Mouse (Mus musculus): Measurements from ENCODE around the gene Gm49354. TPM values are rescaled to one million over a fixed set of nuclear protein-coding genes. Genes with fewer than 3 reads are reported as not detected.
A peak's percentile ranks its signal among the peaks of the same experiment; 100 is the strongest.
"Not testable (repeated sequence)": the region's sequence is repeated elsewhere in the genome, so short reads cannot be mapped to it uniquely, and the experiment has no call there.

Gm49354 gene
- polyA plus RNA-seq, 1 experiment from 2014 or later, result not detected

DNA sequence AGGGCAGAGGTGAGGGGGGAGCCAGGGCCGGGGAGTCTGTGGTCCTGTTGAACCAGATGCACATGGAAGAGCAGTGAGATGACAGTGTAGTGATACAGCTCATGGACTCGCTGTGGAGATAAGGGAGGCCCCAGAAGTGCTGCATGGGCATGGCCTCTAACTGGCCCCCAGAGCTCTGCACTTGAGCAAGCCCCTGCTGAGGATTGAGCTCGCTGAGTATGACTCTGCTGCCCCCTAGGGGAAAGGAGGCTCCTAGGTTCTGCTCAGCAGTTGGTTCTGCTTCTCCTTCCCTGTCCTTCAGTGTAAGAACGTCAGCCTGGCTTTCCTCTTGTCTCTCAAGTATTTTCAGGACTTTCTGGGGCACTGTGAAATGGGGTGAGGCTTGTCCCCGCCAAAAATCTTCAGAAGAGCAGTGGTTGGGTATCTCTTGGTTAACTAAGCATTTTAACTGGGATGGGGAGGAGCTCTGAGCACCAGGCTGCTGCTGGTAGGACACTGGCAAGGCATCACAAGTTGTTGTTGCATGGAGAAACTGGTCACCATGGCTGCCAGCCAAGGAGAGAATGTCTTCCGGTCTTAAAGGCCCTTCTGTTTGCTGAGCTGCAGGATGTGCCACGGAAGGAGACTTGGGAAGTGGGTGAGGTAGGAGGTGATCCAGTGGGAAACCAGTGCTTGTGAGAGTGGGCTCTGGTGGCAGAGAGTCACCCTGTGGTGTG, 53.5 kb downstream of the Gm49354 start:
- WGBS (ENCODE audit: insufficient replicate concordance), result 18% methylated on average over 7 of the region's 7 CpGs
- no peak overlapping the region for H3K4me2 ChIP-seq (ENCODE audit: low read depth, low read length)
- no peak overlapping the region for H3K27ac ChIP-seq (ENCODE audit: low read depth)
- peak; percentile 90 for ATAC-seq
- no peaks in the 10 kb centered on the region for H3K4me1 ChIP-seq (ENCODE audit: insufficient read depth)
- peaks cover 14% of the 10 kb centered on the region; the same call in 1 of the 2 replicates for H3K27me3 ChIP-seq (ENCODE audit: insufficient read depth, low read length)
- no peak overlapping the region for H3K4me3 ChIP-seq (ENCODE audit: low read depth, low read length)
- TF ChIP-seq EP300 (IDR thresholded peaks at IDR 0.05; ENCODE audit: low read depth), result no peak
- TF ChIP-seq CTCF (IDR thresholded peaks at IDR 0.05; ENCODE audit: low read depth), result peak; percentile 99
- peak; percentile 86 for DNase-seq
- H3K9ac ChIP-seq (replicated peaks), result no peak overlapping the region
- H3K36me3 ChIP-seq (replicated peaks; ENCODE audit: insufficient read depth, low read length), result no peaks in the 10 kb centered on the region
- H3K9me3 ChIP-seq (ENCODE audit: low read length), result no peaks in the 10 kb centered on the region

DNA sequence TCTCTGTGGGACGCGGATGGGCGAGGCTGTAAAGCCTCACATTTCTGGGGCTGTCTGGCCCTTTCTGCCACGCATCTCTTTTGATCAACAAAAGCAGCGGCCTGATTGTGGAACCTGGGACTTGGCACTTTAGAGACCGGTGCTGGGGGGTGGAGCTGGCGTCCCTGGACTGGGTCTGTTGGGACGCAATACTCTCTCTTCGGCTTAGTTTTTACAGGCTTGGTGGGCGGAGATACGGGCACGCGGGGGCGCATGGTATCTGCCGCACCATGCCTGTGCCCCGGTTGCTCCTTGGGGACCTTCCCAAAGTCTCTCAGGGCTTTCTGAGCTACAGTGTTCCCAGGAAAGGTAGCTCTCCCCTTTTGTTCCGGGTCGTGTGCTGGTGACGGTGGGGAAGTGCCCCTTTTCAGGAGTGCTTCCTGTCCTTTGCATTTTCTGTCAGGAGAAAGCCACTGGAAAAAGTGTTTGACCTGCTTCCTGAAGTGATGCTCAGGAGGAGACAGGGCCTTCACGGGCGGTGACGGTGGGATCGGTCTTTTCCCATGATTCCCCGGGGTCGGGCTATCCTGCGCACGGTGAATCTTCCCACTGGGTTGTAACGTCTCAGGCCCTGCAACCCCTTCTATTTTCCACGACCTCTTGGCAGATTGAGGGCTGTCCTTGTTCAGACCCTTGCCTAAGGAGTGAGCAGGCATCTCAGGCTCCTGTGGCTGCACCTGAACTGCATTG, 55.7 kb downstream of the Gm49354 start:
- no peak overlapping the region for H3K27ac ChIP-seq (ENCODE audit: low read depth)
- H3K9me3 ChIP-seq (ENCODE audit: low read length), result no peaks in the 10 kb centered on the region
- no peaks in the 10 kb centered on the region for H3K36me3 ChIP-seq (replicated peaks; ENCODE audit: insufficient read depth, low read length)
- no peak overlapping the region for H3K9ac ChIP-seq (replicated peaks)
- peak overlapping the region; percentile 10; the same call in 1 of the 2 replicates for H3K4me2 ChIP-seq (ENCODE audit: low read depth, low read length)
- no peak for TF ChIP-seq CTCF (IDR thresholded peaks at IDR 0.05; ENCODE audit: low read depth)
- no peak for TF ChIP-seq EP300 (IDR thresholded peaks at IDR 0.05; ENCODE audit: low read depth)
- peaks cover 14% of the 10 kb centered on the region; the same call in 1 of the 2 replicates for H3K27me3 ChIP-seq (ENCODE audit: insufficient read depth, low read length)
- DNase-seq, result no peak
- no peak for ATAC-seq
- 33% methylated on average over 29 of the region's 29 CpGs for WGBS (ENCODE audit: insufficient replicate concordance)
- H3K4me3 ChIP-seq (ENCODE audit: low read depth, low read length), result no peak overlapping the region
- no peaks in the 10 kb centered on the region for H3K4me1 ChIP-seq (ENCODE audit: insufficient read depth)

DNA sequence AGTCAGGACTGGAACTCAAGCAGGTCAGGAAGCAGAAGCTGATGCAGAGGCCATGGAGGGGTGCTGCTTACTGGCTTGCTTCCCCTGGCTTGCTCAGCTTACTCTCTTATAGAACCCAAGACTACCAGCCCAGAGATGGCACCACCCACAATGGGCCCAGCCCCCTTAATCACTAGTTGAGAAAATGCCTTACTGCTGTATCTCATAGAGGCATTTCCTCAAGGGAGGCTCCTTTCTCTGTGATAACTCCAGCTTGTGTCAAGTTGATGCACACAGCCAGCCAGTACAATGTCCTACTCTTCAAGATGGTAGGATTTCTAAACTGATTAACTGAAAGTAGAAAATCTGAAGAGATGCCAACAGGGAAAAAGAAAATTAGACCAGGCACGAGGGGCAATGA, 60.0 kb downstream of the Gm49354 start:
- not testable (repeated sequence) for H3K4me3 ChIP-seq (ENCODE audit: low read depth, low read length); H3K4me1 ChIP-seq (ENCODE audit: insufficient read depth); ATAC-seq; H3K9me3 ChIP-seq (ENCODE audit: low read length); H3K36me3 ChIP-seq (replicated peaks; ENCODE audit: insufficient read depth, low read length); H3K27me3 ChIP-seq (ENCODE audit: insufficient read depth, low read length); H3K9ac ChIP-seq (replicated peaks); H3K27ac ChIP-seq (ENCODE audit: low read depth); H3K4me2 ChIP-seq (ENCODE audit: low read depth, low read length); DNase-seq
- 66% methylated on average over 1 of the region's 1 CpGs for WGBS (ENCODE audit: insufficient replicate concordance)

DNA sequence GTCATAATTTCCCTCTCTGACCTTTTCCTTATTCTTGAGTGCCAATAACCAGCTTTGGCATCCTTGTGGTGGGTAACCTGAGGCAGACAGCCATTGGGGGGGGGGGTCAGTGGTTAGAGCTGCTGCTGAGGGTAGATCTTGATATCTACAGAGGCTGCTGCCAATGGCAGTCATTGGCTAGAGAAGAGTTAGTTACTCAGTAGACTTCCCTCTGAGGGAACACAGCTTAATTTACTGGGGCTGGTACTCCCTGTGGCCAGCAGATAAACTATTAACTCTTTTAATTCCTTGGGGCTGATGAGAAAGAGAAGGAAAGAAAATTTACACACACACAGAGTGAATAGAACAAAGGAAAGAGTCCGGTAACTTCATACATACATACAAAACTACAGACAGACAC, 62.6 kb downstream of the Gm49354 start:
- 75% methylated on average over 1 of the region's 1 CpGs for WGBS (ENCODE audit: insufficient replicate concordance)
- H3K9me3 ChIP-seq (ENCODE audit: low read length), result no peaks in the 10 kb centered on the region
- TF ChIP-seq CTCF (IDR thresholded peaks at IDR 0.05; ENCODE audit: low read depth) (no peak), EP300 (IDR thresholded peaks at IDR 0.05; ENCODE audit: low read depth) (no peak)
- no peak overlapping the region for H3K27ac ChIP-seq (ENCODE audit: low read depth)
- no peak overlapping the region for H3K9ac ChIP-seq (replicated peaks)
- H3K4me2 ChIP-seq (ENCODE audit: low read depth, low read length), result no peak overlapping the region
- ATAC-seq (peak; percentile 43), DNase-seq (no peak)
- no peaks in the 10 kb centered on the region for H3K36me3 ChIP-seq (replicated peaks; ENCODE audit: insufficient read depth, low read length)
- H3K27me3 ChIP-seq (ENCODE audit: insufficient read depth, low read length), result no peaks in the 10 kb centered on the region
- H3K4me3 ChIP-seq (ENCODE audit: low read depth, low read length), result no peak overlapping the region
- 0 out of 2 replicates have a peak, but pooled peaks cover 2% of the 10 kb centered on the region for H3K4me1 ChIP-seq (ENCODE audit: insufficient read depth)

DNA sequence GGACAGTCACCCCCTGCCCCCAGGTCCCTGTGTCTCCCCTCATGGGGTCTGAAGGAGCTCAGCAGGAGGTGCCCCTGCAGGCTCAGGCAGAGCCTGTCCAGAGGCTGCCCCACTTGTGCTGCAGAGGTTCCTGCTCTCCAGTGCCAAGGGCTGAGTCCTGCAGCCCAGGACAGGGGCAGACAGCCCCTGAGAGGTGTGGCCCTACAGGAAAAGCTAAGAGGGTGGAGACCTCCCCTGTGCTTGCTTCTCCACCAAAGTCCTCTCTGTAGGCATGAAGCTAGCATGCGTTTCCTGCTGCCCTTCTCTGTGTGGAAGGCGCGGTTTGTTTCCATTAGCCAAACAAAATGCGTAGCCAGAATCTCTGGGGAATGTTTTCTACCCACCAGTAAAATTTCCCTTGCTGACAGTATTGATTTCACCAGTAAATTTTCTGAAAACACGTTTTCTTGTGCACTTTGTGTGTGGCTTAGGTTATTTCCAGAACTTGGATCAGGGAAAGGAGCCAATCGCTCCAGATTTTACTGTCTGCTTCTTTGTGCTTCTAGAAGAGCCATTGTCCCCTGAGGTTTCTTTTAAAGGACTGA, 63.1 kb downstream of the Gm49354 start:
- not testable (repeated sequence) for DNase-seq; H3K9ac ChIP-seq (replicated peaks); ATAC-seq; H3K4me2 ChIP-seq (ENCODE audit: low read depth, low read length); H3K36me3 ChIP-seq (replicated peaks; ENCODE audit: insufficient read depth, low read length); H3K9me3 ChIP-seq (ENCODE audit: low read length); H3K4me3 ChIP-seq (ENCODE audit: low read depth, low read length); H3K4me1 ChIP-seq (ENCODE audit: insufficient read depth); H3K27ac ChIP-seq (ENCODE audit: low read depth); H3K27me3 ChIP-seq (ENCODE audit: insufficient read depth, low read length)
- 20% methylated on average over 6 of the region's 6 CpGs for WGBS (ENCODE audit: insufficient replicate concordance)

DNA sequence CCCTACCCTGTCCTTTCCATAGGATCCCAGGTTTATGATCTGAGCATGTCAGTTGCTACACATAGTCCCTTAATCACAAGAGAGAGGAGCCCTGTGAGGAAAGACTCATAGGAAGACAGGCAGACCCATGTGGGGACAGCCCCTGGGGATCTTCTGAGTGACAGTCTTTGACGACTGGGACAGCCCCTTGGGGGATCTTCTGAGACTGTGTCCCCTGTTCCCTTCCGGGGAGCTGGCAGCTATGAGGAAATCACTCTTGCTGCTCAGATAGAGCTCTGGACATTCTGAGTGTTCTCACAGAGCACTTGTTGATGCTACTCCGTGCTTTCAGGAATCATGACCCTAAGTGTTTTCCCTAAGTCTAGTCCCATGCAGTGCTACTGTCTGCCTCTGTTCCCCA, 68.3 kb downstream of the Gm49354 start:
- Histone ChIP-seq H3K27ac (ENCODE audit: low read depth) (no peak overlapping the region), H3K27me3 (ENCODE audit: insufficient read depth, low read length) (0 out of 2 replicates have a peak, but pooled peaks cover 3% of the 10 kb centered on the region), H3K36me3 (replicated peaks; ENCODE audit: insufficient read depth, low read length) (no peaks in the 10 kb centered on the region), H3K4me2 (ENCODE audit: low read depth, low read length) (no peak overlapping the region), H3K4me1 (ENCODE audit: insufficient read depth) (no peaks in the 10 kb centered on the region), H3K9ac (replicated peaks) (no peak overlapping the region), H3K4me3 (ENCODE audit: low read depth, low read length) (no peak overlapping the region), H3K9me3 (ENCODE audit: low read length) (no peaks in the 10 kb centered on the region)
- DNase-seq, result no peak
- 38% methylated on average over 3 of the region's 3 CpGs for WGBS (ENCODE audit: insufficient replicate concordance)
- ATAC-seq, result no peak
- no peak for TF ChIP-seq EP300 (IDR thresholded peaks at IDR 0.05; ENCODE audit: low read depth)
- TF ChIP-seq CTCF (IDR thresholded peaks at IDR 0.05; ENCODE audit: low read depth), result no peak

DNA sequence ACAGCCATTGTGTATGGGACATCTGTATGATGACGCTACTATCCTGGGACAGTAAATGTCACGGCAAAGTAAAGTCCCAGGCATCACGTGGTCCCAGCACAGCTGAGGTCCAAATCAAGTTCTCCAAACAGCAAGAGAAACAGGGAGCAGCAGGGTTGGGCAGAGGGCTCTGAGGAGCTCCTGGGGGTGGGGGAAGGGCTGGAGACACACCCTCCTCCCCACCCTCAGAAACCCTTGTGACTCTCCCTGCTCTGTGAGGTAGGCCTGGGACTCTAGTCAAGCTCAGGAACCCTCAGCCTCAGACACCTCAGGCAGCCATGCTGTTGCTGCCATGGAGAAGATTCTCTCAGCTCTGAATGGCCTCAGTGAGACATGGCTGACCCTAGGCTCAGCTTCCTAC, 70.1 kb downstream of the Gm49354 start, which contains the start of gene Spata31d1b:
TSS of gene Spata31d1b (plus strand) at position 301 of the 400 bp plus-strand sequence.
- H3K27ac ChIP-seq (ENCODE audit: low read depth); H3K27me3 ChIP-seq (ENCODE audit: insufficient read depth, low read length); DNase-seq; H3K4me2 ChIP-seq (ENCODE audit: low read depth, low read length); ATAC-seq; H3K9me3 ChIP-seq (ENCODE audit: low read length); H3K4me1 ChIP-seq (ENCODE audit: insufficient read depth); H3K36me3 ChIP-seq (replicated peaks; ENCODE audit: insufficient read depth, low read length); H3K4me3 ChIP-seq (ENCODE audit: low read depth, low read length); H3K9ac ChIP-seq (replicated peaks): not testable (repeated sequence)
- 76% methylated on average over 3 of the region's 3 CpGs for WGBS (ENCODE audit: insufficient replicate concordance)

All from liver, postnatal 0 days (tissue).